Mouse (Mus musculus) telencephalon, adult 2 months (tissue): ENCODE measurements around the gene Spint3.
"Not testable (repeated sequence)": the region's sequence is repeated elsewhere in the genome, so short reads cannot be mapped to it uniquely, and the experiment has no call there.

Source experiments
- DNase-seq: peaks from one replicate; pipeline ENCODE4 v3.0.0-alpha.2; 2011; ENCODE audit warnings: low read depth, low spot score

Spint3 gene

GRCm38 (mm10) chr2:164573359-164573758 lies at the start of gene Spint3:
Spint3 (minus strand) TSS chr2:164573459.
- not testable (repeated sequence) for DNase-seq

GRCm38 (mm10) chr2:164621775-164622174 lies 48.5 kb upstream of the Spint3 start:
- DNase-seq, result no peak

GRCm38 (mm10) chr2:164619050-164619449 lies 45.8 kb upstream of the Spint3 start:
- no peak for DNase-seq

- no peak for DNase-seq
These were observed 42.1 kb upstream of the Spint3 start for GRCm38 (mm10) chr2:164615386-164615785.

- not testable (repeated sequence) for DNase-seq
These were observed 40.2 kb upstream of the Spint3 start, which contains the start of the genes Wfdc6b and Wfdc8 for GRCm38 (mm10) chr2:164613471-164613870. Wfdc6b (plus strand) TSS chr2:164613522. Wfdc8 (minus strand) TSS chr2:164613626.

- DNase-seq, result no peak
These were observed 35.5 kb upstream of the Spint3 start for GRCm38 (mm10) chr2:164608781-164609180.

GRCm38 (mm10) chr2:164604411-164604810 lies 31.2 kb upstream of the Spint3 start:
- peak; percentile 12 for DNase-seq

- DNase-seq, result no peak
These were observed 30.2 kb upstream of the Spint3 start for GRCm38 (mm10) chr2:164603482-164603881.

GRCm38 (mm10) chr2:164600179-164600578 lies 26.9 kb upstream of the Spint3 start:
- no peak for DNase-seq

GRCm38 (mm10) chr2:164593494-164593893 lies 20.2 kb upstream of the Spint3 start, which contains the start of gene Eppin:
Eppin (minus strand) TSS chr2:164593594.
- no peak for DNase-seq

GRCm38 (mm10) chr2:164592014-164592413 lies 18.8 kb upstream of the Spint3 start:
- peak; percentile 13 for DNase-seq

GRCm38 (mm10) chr2:164585025-164585725 lies 11.9 kb upstream of the Spint3 start, which contains the start of gene Wfdc6a:
Wfdc6a (minus strand) TSS chr2:164585447.
- not testable (repeated sequence) for DNase-seq

GRCm38 (mm10) chr2:164567460-164567859 lies 5.8 kb downstream of the Spint3 start:
- no peak for DNase-seq

GRCm38 (mm10) chr2:164566997-164567396 lies 6.3 kb downstream of the Spint3 start:
- no peak for DNase-seq

GRCm38 (mm10) chr2:164564346-164564745 lies 8.9 kb downstream of the Spint3 start:
- DNase-seq, result no peak

GRCm38 (mm10) chr2:164563339-164564038 lies 9.8 kb downstream of the Spint3 start:
- DNase-seq, result no peak

GRCm38 (mm10) chr2:164562391-164563188 lies 10.7 kb downstream of the Spint3 start, which contains the start of gene Wfdc2:
Wfdc2 (plus strand) TSS chr2:164562413.
- no peak for DNase-seq

- no peak for DNase-seq
These were observed 13.2 kb downstream of the Spint3 start for GRCm38 (mm10) chr2:164560106-164560505.

GRCm38 (mm10) chr2:164558991-164559645 lies 14.1 kb downstream of the Spint3 start:
- DNase-seq, result no peak

GRCm38 (mm10) chr2:164558426-164558825 lies 14.8 kb downstream of the Spint3 start:
- DNase-seq, result peak; percentile 76

- no peak for DNase-seq
These were observed 21.8 kb downstream of the Spint3 start for GRCm38 (mm10) chr2:164551502-164551901.
